Mouse (Mus musculus): ENCODE data around the gene Cntnap3.
"Not testable (repeated sequence)": the region's sequence is repeated elsewhere in the genome, so short reads cannot be mapped to it uniquely, and the experiment has no call there.

Cntnap3 gene

GRCm38 (mm10) chr13:64903585-64904208, at the start of gene Cntnap3:
TSS of gene Cntnap3 (minus strand) at chr13:64903955.
- peak; percentile 52 to 61 for DNase-seq (ENCODE audit: low spot score in 2 of 2)

GRCm38 (mm10) chr13:64917191-64917590, 13.4 kb upstream of the Cntnap3 start, which contains the start of gene Spata31:
TSS of gene Spata31 (plus strand) at chr13:64917406.
- DNase-seq (ENCODE audit: low spot score in 2 of 2) = no peak

GRCm38 (mm10) chr13:64903132-64903531, 623 bp downstream of the Cntnap3 start:
- DNase-seq (ENCODE audit: low spot score in 2 of 2) = no peak

- DNase-seq (ENCODE audit: low spot score in 2 of 2) = no peak
These were observed 38.4 kb downstream of the Cntnap3 start for GRCm38 (mm10) chr13:64865397-64865796.

- DNase-seq (ENCODE audit: low spot score in 2 of 2) = not testable (repeated sequence)
These were observed 78.9 kb downstream of the Cntnap3 start for GRCm38 (mm10) chr13:64824856-64825255.

GRCm38 (mm10) chr13:64745383-64745782, 158.4 kb downstream of the Cntnap3 start:
- DNase-seq (ENCODE audit: low spot score in 2 of 2) = no peak

- DNase-seq (ENCODE audit: low spot score in 2 of 2) = no peak
These were observed 171.5 kb downstream of the Cntnap3 start for GRCm38 (mm10) chr13:64732244-64732643.

- no peak for DNase-seq (ENCODE audit: low spot score in 2 of 2)
These were observed 187.0 kb downstream of the Cntnap3 start for GRCm38 (mm10) chr13:64716791-64717190.

- DNase-seq (ENCODE audit: low spot score in 2 of 2) = no peak
These were observed 211.3 kb downstream of the Cntnap3 start for GRCm38 (mm10) chr13:64692463-64692862.

Data from right cerebral cortex, adult 2 months (tissue).